Mouse (Mus musculus) WW6 (cell line): ENCODE measurements at regions not wholly inside any gene's neighbourhood (a gene's known extent, or its start where the extent isn't known, plus 50 kb on each side); places are given as distances from the start of the nearest gene placed in this dataset.

Experiments used
- DNase-seq: peaks from one replicate; pipeline ENCODE4 v3.0.0-alpha.2; 2013; ENCODE audit warnings: low read depth, low spot score

DNA sequence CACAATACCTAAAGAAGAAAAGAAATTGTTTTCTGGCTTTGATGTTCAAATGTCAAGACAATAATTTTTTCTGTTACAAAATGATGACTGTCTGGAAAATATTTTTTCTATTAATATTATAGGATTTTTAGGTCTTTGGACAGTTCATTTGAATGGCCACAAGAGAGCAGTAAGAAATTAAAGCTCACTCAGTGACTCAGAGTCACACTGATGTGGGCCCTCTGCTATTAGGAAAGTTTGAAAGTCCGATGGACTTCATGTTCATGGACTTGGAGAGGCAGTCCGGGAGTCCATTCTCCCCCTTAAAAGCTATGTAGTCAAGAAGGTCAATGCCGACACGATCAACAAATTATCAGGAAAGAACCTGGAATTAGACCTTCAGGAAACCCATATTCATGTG, 657.0 kb downstream of the Mecom start:
- DNase-seq: no peak

DNA sequence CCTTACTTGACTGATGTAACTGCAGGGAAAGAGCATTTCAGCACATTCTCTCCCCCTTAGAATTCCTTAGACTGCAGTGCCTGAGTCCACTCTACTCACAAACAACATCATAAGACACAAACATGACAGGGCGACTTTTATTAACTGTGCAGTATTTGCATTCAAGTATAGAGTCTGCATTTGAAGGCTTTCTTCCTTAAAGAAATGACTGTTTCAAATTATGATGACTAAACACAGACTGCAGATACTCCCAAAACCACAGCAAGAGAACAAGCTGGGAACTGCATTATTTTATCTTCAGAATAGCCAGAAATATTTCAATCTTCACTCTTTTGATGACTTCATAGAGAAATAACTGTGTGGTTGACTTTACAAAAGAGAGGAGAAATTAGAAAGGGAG, 657.5 kb downstream of the Mecom start:
- no peak for DNase-seq

GRCm38 (mm10) chr3:29889638-29890037, 658.2 kb downstream of the Mecom start:
- DNase-seq: no peak

DNA sequence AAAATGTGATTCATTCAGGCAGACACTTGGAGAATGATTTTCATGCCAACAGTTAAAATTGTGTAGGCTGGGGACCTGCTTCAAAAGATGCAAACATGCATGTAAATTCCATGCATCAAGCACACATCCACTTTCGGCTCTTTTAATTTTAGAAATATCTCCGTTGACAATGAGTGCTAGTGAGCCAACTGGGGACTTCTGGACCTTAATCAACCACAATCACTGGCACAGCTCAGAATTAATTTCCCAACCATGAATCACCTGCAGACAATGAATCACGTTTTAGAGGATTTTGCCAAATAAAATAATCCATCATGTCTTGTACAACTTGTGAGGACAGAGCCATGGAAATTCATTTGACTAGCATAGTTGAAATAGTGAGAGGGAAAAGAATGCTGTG, 667.8 kb downstream of the Mecom start:
- no peak for DNase-seq

- no peak for DNase-seq
Measured at GRCm38 (mm10) chr3:29875768-29876167, 672.0 kb downstream of the Mecom start.

GRCm38 (mm10) chr3:29862437-29862836, 685.4 kb downstream of the Mecom start:
- no peak for DNase-seq

DNA sequence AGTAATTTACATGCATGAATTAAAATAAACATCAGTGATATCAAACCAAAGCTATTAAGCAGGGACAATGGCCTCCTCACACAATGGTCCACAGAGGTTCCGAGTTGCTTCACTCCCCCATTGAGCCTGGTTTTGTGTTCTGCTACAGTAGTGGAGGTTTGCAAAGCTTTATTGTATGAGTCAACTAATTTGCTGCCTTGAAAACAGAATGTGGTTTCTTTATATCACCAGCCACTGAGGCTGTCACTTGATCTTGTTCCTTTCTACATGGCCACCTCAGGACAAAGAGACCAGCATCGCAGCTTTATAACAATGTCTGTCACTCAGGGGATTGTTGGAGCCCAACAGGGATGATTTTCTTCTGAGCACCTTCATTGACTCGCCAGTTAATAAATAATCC, 695.3 kb downstream of the Mecom start:
- no peak for DNase-seq

DNA sequence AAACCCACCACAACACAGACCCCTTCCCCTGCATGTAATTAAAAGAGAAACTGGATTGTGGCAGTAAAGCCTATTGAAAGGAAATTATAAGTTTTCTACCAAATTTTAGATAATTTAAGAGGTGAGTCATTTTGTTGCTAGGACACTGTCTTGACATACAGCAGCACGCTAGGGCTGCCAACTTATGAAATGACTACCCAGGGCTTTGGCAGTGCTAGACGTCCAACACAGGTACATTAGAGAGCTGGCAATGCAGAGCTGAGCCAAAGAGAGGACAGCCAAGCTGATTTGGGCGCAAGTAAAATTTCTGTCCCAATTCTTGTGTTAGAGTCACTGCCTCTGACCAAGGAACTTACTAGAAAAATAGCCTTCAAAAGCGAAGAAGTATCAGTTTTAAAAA, 712.4 kb downstream of the Mecom start:
- DNase-seq: no peak

- DNase-seq: no peak
Measured at GRCm38 (mm10) chr3:29834884-29835283, 712.9 kb downstream of the Mecom start.

- no peak for DNase-seq
Measured at GRCm38 (mm10) chr3:29831346-29831745, 716.5 kb downstream of the Mecom start.

GRCm38 (mm10) chr3:29822622-29823370, 725.0 kb downstream of the Mecom start:
- no peak for DNase-seq

DNA sequence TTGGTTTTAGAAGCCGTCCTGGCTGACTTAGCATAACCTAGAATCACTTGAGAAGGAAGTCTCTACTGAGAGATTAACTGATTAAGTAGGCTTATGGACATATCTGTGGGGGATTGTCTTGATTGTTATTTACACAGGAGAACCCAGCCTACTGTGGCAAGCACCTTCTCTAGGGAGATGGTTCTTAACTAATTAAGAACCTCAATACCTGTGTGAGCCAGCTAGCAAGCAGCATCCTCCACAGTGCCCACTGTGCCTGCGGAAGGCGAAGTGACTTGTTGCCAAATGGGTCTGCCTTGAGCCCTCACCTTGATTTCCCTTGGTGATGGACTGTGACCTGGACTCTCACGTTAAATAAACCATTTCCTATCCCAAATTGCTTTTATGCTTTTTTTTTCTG, 730.8 kb downstream of the Mecom start:
- DNase-seq: no peak

GRCm38 (mm10) chr3:29813276-29813675, 731.5 kb downstream of the Egfem1 start:
- no peak for DNase-seq

- DNase-seq: no peak
Measured at GRCm38 (mm10) chr3:29812480-29813240, 730.8 kb downstream of the Egfem1 start.

DNA sequence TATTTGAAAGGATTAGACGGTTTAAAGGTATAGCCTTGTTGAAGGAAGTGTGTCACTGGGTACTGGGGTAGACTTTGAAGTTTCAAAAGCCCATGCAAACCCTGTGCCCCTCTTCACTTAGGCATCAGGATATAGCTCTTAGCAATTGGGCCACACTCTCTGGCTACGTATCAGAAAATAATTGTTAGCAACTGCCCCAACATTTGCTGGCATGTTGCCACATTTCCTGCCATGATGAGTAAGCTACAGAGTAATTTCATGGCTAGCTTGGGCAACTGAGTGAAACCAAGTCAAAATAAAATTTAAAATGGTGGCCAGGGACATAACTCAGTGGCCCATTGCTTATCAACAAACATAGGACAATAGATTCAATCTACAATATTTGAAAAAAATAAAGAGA, 724.2 kb downstream of the Egfem1 start:
- DNase-seq: no peak

DNA sequence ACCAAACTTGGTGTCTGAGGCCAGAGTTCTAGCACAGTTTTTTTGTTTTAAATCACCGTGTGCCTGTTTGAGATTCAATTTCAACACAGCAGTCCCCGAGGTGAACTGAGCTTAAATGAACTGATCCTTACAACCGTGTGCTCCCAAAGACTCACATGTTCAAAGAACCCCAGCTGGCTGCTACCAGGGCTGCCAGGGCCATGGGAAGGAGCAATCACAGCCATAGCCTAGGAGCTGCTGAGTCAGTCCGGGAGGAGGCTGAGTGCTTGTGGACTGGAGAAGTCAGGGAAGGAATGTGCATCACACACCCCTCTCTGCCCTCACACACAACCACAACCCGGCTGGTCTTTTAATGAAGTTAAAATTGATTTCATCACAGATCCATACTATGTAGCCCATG, 721.6 kb downstream of the Egfem1 start:
- DNase-seq: no peak

- no peak for DNase-seq
Measured at GRCm38 (mm10) chr3:29801081-29801480, 719.3 kb downstream of the Egfem1 start.

- no peak for DNase-seq
Measured at GRCm38 (mm10) chr3:29774365-29774764, 692.5 kb downstream of the Egfem1 start.

DNA sequence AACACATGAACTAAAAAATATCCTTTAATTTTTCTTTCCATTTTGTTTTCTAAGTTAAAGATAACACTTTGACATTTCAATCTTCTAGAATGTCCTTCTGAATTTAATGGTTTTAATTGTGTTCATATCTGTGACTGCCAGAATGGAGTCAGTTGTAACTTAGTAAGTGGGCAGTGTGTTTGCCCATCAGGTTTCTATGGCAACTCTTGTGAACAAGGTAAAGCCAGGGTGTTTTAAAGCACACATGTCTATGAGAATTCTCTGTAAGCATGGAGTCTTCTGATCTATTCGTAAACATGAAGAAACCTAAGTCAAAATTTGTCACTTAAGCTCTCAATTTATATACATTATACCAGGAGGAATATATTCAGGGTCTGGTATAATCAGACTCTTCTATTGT, 689.4 kb downstream of the Egfem1 start:
- no peak for DNase-seq

GRCm38 (mm10) chr3:29768592-29768991, 686.8 kb downstream of the Egfem1 start:
- peak; percentile 3 for DNase-seq

GRCm38 (mm10) chr3:29764021-29764420, 682.2 kb downstream of the Egfem1 start:
- DNase-seq: no peak

GRCm38 (mm10) chr3:29757821-29758494, 676.1 kb downstream of the Egfem1 start:
- no peak for DNase-seq
